Mouse (Mus musculus) adrenal gland, adult 2 months (tissue): ENCODE results near the gene Mpzl3. TPM values are rescaled to one million over a fixed set of nuclear protein-coding genes. Genes with fewer than 3 reads are reported as not detected.
"Not testable (repeated sequence)": the region's sequence is repeated elsewhere in the genome, so short reads cannot be mapped to it uniquely, and the experiment has no call there.

ENCODE experiments used
- DNase-seq: peaks from one replicate; pipeline ENCODE4 v3.0.0; 2021
- long read RNA-seq: library from polyadenylated mRNA; stranded (forward); transcript quantifications from one replicate; pipeline ENCODE4 v2.0.0, GENCODE M21; 2021
- polyA plus RNA-seq: library from polyadenylated mRNA; depleted of rRNA; stranded (reverse); fragments of >200 nt; gene quantifications from 2 replicates; pipeline ENCODE4 v1.2.3, GENCODE M21; 2012; rRNA removed
- total RNA-seq, 2 experiments: library from RNA; stranded (reverse); gene quantifications; 2 replicates each; pipeline ENCODE4 v1.2.3; 2021

Gene Mpzl3
- total RNA-seq: 10 to 100 TPM in 1 of 2 experiments, 1 to 10 TPM in 1; 6.2 to 13.3 TPM
- polyA plus RNA-seq: 0.99 and 1.3 TPM in 2 replicates
- long read RNA-seq, partial matches to known transcripts: 0 of 4 reads
- long read RNA-seq, other reads (novel, unspliced or antisense): 1 of 4 reads

GRCm38 (mm10) chr9:45055082-45055713 is at the start of gene Mpzl3:
Gene Mpzl3, plus strand, starts transcription at chr9:45055186.
- peak; percentile 85 for DNase-seq

DNA sequence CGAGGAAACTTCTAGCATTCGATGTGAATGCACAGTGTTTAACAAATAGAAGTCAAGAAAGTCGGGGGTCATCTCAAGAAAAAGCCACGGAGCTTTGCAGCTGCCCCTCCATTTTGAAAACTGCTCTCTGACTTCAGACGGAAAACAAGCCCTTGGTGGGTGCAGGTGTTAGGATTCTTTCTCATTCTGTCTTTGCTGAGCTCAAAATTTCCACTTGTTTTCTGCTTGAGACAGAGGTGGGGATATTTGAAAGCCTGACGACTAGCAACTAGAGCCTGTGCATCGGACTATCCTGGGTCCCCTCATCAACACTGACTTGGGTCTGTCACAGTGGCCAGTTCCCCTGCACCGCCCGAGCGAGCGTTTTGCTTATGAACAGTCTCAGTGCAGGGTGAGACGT is 47.6 kb upstream of the Mpzl3 start:
- DNase-seq: no peak

- no peak for DNase-seq
Measured at GRCm38 (mm10) chr9:45008342-45008741, 46.6 kb upstream of the Mpzl3 start.

- DNase-seq: no peak
Measured at GRCm38 (mm10) chr9:45009180-45010078, 45.6 kb upstream of the Mpzl3 start, which contains the start of gene Cd3e. Gene Cd3e, minus strand, starts transcription at chr9:45009627.

DNA sequence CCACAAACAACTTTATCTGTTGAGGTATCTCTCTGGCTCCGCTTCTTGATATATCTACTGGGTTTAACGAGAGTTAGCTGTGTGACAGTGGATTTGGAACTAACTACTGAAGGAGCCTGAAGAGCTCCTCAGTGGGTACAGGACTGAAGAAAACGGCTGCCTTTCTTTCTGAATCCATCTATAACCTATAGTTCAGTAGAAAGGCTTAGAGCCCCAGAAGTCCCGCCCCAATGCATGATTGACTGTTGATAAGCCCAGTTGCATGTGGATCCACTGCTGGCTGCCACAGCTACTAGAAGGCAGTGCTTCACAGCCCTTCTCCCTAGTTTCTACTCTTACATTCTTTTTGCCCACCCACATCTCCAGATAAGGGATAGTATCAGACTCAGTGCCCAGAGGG is 44.5 kb upstream of the Mpzl3 start:
- DNase-seq: no peak

DNA sequence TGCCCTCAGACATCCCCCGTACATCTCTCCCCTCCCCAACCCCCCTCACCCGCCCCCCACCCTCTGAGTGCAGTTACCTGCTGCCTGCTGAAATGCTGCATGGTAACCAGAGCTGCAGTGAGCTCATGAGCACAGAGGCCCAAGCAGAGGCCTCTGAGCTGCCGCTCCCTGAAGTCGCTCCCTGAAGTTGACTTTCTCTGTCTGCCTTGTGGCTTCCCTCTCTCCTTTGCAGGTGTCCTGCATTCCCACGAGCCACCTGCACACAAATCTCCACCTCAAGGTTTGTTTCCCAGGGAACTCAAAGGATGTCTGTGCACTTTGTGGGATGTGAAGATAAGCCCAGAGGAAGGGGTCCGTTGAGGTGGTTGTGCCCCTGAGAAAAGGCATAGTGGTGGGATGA is 43.7 kb upstream of the Mpzl3 start:
- DNase-seq: no peak

GRCm38 (mm10) chr9:45014879-45015278 is 40.1 kb upstream of the Mpzl3 start:
- no peak for DNase-seq

DNA sequence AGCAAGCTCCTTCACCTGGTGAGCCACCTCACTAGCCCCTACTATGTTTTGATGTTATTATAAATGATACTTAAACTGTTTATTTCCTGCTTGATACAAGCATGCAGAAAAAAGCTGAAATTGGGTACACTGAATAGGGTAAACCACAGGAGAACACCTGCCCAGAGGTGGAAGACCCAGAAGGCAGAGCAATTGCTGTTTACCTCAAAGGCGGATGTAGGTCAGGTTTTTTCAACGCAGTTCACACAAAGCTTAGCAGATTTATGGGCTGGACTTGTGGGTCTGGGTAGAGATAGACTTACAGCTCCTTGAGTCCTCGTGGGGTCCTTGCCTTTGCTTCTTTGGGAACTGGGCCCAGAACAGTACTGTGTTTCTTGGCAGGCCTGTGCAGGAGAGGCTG is 39.1 kb upstream of the Mpzl3 start:
- DNase-seq: no peak

DNA sequence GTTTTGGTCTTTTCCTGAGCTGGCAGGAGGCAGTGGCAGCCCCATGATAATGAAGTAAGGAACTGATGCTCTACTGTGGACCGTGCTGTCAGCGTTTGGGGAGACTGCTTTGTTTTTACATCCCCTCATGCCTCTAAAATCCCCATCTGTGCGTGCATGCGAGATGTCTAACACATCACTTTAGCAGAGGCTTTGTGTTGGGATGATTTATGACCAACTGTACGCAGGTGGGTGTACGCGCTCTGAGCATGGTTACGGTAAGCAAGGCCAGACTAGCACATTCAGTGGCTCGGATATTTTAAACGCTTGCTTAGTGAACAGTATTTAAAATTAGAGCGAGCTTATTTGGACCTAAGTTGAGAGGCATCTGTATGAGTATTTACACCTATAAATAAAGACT is 37.0 kb upstream of the Mpzl3 start:
- DNase-seq: no peak

DNA sequence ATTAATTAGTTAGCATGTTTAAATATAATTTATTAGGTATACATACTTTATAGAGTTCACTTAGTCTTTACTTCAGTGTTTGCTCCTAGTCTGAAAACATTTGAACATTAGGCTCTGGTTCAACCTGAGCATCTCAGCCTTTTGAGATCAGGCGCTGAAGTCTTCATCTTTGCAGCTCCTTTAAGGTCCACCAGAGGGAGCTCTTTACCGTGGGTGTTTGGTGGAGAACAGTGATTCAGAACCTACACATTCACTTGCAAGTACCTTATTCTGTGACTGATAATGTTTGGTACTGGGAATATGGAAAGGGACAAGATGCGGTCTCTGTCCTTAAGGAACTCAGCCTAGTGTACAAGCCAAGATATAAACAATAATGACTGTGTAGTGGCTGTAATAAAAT is 32.2 kb upstream of the Mpzl3 start:
- DNase-seq: peak; percentile 40

DNA sequence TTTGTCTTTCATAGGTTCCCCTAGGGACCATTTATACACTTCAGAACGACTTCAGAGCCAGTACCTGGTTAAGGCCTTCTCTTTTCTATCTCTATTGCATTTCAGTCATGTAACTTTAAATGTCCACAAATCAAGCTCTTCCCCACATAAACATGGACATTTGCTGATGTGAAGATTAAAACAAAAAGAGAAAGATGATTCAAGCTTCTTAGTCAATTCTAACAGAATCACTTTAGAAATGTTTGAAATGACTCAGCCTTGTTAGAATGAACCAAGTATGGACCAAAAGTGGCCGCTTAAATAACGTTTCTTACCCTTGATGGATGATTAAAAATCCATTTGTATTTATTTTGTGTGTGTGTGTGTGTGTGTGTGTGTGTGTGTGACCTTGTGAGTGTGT is 31.3 kb upstream of the Mpzl3 start:
- no peak for DNase-seq

GRCm38 (mm10) chr9:45024187-45024586 is 30.8 kb upstream of the Mpzl3 start:
- DNase-seq: no peak

DNA sequence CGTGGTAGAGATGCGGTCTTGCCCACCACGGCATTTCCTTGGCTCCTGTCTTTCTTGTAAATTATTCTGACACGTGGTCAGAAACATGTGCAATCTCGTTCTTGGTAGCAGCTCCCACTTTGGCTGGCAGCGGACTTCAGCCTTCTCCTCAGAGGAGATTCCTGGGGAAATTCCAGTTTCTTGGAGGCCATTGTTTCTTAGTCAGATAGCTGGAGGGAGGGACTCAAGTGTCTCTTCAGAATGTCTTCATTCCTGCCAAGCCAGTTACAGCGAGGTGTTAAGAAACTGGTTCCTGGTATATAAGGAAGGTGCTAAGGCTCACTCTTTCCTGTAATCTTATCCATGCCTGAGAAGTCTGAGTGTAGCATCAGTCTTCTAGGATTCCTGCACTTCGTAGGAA is 27.6 kb upstream of the Mpzl3 start:
- DNase-seq: no peak

GRCm38 (mm10) chr9:45030341-45030740 is 24.6 kb upstream of the Mpzl3 start:
- DNase-seq: no peak

DNA sequence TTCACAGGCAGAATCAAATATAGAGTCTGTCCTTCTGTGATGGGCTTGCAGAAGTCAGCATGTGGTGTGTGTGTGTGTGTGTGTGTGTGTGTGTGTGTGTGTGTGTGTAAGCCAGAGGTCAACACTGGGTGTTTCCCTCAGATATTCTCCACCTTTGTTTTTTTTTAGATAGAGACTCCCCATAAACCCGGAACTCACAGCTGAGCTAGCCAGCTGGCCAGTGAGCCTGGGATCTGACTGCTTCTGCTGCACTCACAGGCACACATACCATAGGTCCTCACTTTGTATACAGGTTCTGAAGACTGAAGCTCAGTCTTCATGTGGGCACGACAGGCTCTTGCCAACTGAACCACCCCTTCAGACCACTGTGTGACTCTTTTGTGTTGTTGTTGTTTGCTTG is 22.7 kb upstream of the Mpzl3 start:
- DNase-seq: no peak

- no peak for DNase-seq
Measured at GRCm38 (mm10) chr9:45034526-45034925, 20.5 kb upstream of the Mpzl3 start.

- DNase-seq: not testable (repeated sequence)
Measured at GRCm38 (mm10) chr9:45037803-45038202, 17.2 kb upstream of the Mpzl3 start.

- DNase-seq: no peak
Measured at GRCm38 (mm10) chr9:45039499-45039898, 15.5 kb upstream of the Mpzl3 start, which contains the start of gene Mpzl2. Gene Mpzl2, plus strand, starts transcription at chr9:45039799.

DNA sequence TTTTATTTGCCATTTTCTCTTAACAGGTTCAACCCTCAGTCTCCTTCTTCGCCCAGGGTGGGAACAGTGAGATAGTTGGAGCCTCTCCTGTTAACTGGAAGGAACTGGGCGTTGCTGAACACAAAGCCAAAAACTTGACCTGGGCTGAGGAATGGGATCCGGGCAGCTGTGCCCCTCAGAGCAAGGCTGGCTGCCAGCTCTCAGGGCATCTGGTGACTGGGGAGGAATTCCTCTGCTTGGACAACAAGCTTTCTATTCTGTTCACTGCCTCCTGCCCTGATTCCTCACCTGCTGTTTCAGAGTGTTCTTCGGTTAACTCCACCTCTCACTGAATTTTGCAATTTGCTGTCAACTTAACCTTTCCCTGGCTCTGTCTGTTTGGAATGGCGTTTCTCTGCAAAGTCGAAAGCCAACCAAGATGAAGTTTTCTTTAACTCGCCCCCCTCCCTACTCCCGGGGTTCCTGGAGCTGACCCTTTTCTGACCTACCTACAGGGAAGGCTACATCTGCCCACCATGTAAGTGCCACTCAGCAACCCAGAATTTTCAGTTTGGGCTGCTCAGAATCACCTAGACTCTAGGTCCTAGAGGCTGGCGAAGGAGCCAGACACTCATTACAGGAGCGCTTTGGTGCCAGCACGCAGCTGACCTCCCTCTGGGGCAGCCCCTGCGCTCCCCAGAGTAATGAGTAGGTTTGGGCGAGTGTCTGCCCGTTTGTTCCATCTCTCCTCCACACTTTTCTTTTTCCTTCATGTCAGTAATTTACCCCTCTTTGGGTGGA is 14.7 kb upstream of the Mpzl3 start:
- DNase-seq: peak; percentile 32

DNA sequence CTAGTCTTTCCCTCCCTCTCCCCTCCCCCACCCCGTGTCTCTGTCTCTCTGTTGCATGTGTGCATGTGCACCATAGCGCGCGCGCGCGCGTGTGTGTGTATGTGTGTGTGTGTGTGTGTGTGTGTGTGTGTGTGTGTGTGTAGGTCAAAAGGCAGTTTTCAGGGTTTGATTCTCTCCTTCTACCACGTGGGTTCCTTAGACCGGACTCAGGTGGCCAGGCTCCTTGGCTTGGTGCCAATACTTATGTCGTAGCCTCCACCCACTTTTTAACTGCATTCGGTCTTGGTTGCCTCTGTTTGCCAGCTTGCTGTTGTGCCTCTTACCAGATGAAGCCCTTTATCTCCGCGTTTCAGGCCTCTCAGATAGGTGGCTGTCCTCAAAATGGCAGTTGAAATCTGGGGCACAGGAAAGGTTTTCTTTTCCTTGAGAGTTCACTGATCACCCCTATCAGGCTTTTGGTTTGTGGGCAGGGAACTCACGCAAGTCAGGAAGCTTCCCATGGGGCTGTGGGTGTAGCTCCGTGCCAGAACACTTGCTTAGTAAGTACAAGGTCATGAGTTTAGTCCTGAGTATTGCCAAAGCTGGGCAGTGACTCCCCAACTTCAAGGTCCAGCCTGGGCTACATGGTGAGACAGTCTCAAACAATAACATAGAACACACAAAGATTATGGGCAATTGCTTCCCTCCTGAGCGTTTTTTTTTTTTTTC is 13.7 kb upstream of the Mpzl3 start:
- DNase-seq: peak; percentile 30

GRCm38 (mm10) chr9:45042056-45042720 is 12.8 kb upstream of the Mpzl3 start:
- peak; percentile 80 for DNase-seq
